Mouse (Mus musculus) ES-CJ7 (cell line): Measurements from ENCODE around the gene Alpl.
A peak's percentile ranks its signal among the peaks of the same experiment; 100 is the strongest.

ENCODE experiments used
- DNase-seq: peaks from one replicate; pipeline ENCODE4 v3.0.0; 2011; ENCODE audit warnings: low read depth, low spot score

The Alpl gene

DNA sequence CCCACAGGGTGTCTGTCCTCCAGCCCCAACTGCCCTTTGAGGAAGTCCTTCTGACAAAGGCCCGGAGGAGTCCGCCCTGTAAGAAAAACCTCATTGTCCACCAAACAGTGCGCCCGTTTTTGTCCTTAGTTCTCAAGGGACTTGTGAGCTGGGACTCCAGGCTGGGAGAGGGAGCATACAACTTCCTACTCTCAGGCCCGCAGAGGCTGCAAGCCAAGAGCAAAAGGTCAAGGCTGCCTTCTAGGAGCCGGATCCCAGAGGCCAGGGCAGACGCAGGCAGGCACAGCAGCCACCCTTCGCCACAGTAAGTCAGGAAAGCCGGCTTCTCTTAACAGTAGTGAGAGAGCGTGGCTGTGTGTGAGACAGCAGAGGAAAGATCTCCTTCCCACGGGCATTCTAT lies 4.1 kb upstream of the Alpl start:
- DNase-seq: peak; percentile 59

DNA sequence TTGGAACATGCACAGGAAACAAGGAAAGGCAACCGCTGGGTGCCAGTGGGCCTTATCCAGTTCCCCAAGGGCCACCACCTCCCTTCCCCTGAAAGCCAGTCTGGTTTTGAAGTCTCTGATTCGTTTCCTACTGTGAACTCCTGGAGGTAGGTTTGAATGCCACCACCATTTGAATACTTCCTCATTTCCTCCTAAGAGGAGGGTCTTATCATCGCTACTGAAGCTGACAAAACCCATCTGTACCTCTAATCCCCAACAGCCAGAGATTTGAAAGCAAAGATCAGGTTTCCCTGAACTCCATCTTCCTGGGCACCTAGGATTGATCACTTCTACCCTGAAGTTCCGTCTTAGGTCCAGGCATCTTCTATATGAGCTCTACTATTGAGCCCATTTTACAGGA lies 854 bp upstream of the Alpl start:
- DNase-seq: no peak

DNA sequence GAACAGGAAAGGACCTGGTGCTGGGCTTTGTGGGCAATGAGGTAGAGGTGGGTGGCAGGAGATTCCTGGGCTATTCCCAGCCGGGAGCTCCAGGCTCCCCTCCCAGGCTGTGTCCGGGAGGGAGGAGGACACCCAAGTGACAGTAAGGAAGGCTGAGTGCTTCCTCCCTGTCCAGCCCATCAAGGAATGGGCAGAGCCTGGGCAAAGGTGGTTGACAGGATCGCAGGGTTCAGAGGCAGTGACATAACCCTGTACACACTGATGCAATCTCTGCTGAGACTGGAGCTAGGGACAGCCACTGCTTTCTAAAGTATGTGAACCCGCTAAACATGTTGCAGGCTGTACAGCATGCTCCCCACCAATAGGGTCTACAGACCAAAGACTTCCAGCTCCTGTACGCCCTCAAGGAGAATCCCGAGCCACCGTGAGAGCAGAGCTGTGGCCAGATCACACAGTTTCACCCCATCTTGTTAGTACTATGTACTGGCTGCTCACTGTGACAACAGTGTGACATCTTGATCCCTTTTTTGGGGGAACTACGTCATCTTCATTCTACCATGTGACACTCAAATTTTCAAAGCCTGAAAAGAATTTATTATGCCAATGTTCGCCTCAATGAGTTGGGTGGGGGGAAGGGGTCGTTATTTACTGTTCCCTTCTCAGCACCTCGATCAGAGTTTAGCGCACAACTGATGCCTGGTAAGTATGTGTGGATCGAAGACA lies 1.8 kb downstream of the Alpl start:
- no peak for DNase-seq

DNA sequence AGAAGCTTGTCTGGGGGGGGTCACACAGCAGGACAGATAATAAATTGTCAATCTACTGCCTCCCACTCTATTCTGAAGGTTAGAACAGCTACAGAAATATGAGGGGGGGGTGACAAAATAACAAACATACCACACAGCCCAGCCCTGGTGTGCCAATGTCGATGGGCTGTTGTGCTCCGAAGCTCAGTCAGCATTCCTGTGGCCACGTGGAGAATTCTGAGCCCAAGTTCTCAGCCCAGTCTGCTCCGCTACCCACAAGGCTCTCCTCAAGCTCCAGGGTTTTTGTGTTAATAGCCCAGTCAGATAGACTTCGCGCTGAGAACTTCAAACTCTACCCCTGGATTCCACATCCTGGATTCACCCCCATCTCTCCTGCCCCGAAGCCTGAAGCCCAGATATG lies 2.6 kb downstream of the Alpl start:
- no peak for DNase-seq

DNA sequence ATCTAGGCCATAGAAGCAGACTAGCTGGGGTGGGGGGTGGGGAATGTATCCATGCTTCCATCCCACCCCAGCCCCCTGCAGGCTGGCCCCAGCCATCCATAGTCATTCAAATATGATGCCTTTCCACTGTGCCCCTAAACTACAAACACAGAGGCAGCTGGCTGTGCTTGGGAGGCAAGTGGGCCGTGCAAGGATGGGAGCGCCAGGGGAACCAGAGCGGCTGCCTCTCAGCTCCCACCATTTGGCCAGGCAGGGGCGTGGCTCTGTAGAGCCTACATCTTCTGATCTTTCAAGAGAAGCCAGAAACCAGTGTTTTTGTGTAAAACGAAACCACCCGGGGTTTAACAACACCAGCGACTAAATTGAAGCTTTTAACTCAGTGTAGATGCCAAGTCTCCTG lies 4.7 kb downstream of the Alpl start:
- peak; percentile 92 for DNase-seq

DNA sequence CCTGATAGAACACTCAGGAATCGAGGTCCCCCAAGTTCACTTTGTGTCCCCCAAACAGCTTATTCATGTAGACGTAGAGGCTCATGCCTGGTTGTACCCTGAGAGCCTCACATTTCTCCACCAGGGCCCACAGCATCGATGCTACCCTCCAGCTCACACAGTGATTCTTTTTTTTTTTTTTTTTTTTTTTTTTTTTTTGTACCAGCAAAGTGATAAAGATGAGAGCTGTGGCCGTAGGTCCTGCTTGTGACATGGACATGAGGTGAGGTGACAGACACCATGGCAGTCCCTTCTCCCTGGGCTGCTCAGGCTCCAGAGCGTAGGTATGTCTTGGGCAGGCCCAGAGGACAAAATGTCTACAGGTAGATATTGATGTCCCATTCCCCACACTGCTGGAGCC lies 5.2 kb downstream of the Alpl start:
- DNase-seq: no peak

DNA sequence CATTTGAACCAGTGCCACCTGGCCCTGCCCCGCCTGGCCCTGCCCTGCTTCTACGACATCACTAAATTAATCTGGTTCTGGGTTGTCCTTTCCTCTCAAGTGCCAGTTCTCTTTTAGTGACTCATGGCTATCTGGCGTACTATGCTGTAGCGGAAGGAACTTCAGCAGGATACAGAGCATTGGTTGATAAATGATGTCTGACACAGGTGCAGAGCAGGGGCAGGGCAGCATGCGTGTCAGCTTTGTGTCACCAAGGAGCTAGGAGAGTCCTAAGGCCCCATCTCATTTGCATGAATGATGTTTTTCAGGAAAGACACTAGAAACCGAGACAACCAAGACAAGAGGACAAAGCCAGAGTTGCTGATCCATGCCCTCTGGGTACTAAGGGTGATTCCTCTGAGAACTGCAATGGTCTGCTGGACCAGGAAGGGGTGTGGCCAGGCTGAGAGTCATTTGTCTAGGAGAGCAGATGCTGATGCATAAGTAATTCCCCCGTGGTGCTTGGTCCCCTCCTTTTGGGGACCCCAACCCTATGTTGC lies 7.6 kb downstream of the Alpl start:
- no peak for DNase-seq

DNA sequence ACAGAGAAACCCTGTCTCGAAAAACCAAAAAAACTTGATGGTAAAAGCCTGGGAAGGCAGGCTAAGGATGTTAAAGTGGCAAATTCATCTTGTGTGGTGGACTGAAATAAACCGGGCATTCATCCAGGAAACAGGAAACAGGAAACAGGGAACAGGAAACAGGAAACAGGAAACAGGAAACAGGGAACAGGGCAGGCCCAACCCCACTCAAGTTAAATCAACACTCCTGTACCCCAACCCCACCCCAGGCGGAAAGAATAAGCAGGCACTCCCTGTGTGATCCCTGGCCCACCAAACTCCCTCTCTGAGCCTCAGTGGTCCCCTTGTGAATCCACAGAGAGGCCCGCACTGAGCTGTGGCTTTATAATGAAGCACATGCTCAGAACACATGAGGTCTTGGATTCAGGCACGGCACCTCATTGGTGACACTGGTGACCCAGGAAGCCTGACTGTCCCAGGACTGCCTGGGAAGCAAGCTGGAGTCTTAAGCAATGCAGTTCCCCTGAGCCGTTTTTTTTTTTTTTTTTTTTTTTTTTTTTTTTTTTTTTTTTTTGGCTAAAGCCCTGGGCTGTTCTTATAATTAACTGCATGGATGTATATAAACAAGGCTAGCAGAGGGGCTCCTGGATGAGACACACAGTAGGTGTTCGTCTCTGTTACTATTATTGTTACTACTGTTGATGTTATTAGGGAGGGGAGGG lies 8.4 kb downstream of the Alpl start:
- DNase-seq: no peak

DNA sequence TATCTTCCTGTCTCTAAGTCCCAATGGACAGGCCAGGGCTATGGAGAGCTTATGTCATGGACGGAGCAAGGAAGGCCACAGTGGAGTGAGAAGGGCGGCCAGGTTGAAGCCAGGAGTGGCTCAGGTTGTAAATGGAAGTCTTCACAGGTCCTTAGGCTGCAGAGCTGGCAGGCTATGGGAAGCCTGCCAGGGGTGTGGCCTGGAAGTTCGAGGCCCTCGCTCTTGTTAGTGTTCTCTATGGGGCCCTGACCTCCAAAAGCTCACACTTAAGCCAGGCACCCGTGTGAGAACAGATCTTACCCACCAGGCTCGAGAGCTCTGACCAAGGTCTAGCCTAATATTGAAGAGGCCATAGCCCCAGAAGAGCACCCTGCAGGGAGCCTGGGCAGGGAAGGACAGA lies 9.7 kb downstream of the Alpl start:
- DNase-seq: no peak

DNA sequence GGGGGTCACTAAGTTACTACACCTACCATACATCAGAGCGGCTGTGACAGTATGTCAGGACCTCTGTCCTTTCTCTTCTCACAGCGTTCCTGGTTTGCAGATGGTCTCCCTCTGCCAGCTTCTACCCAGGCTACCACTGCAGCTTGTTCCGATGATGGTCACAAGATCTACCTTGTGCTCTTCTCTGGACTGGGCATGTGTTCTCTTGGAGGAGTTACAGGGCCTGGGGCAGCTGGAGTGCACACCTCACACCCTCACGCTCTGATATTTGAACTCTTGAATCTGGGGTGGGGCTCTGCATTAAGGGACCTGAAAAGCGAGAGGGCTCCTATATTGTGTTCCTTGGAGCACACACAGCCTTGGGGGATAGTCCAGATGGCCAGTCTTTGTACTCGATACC lies 10.9 kb downstream of the Alpl start:
- DNase-seq: no peak

DNA sequence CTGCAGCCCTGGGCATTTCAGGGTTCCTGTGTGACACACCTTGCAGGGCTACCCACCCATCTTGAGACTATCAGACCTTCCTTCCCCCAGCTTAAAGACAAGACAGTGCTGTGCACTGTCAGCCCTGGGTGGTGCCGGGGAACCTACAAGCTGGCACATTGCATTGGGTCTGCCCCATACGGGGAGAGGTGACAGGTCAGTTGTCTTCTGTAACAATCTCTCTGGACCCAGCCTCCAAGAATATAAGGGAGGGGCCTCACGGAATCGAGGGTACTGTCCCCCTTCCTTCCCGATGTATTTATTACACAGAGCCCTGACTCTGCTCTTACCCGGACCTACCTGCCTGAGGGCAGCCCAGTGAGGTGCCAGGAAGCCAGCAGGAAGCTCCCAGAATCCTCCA lies 11.4 kb downstream of the Alpl start:
- no peak for DNase-seq

DNA sequence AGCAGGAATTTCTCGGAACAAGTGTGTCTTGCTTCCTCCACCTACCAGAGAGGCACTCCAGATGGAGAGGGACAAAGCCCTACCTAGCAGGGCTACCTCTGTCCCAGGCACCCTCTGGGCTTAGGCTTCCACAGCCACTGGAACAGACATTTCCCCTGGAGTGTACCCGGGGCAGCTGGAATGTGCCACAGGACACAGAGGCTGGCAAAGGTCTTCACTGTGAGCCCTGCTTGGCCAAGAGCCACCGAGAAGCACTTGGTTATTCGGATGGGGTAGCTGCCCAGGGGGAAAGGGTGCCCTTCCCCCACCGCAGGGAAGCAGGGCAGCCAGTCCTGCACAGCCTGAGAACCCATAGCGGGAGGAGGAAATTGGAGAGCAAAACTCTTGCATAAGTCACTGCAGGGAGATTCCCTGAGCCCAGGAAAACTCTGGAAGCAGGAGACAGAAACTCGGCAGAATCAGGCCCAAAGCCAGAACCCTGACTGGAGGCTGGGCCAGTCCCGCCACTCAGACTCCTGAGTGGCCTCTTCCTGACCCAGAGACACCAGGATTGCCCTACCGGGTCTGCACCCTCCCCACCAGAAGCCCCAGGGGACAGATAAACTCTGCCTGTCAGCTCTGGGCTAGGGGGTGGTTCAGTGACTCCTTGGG lies 12.5 kb downstream of the Alpl start:
- DNase-seq: no peak

DNA sequence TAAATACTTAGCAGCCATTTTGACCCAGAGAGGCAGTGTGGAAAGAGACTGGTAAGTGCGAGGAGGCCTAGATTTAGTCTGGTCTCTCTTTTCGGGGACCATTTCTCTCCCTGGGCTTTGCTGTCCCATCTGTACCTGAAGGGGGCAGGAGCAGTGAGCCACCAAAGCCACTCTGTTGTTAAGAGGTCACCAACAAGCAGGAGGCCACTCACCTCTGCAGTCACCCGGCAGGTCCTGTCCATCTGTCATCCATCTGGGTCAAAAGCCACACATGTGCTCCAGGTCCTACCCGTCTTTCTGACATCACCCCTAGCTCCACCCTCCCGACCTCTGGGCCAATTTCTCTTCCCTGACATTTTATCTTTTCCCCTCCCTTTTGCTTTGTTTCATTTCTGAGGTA lies 14.2 kb downstream of the Alpl start:
- DNase-seq: no peak

DNA sequence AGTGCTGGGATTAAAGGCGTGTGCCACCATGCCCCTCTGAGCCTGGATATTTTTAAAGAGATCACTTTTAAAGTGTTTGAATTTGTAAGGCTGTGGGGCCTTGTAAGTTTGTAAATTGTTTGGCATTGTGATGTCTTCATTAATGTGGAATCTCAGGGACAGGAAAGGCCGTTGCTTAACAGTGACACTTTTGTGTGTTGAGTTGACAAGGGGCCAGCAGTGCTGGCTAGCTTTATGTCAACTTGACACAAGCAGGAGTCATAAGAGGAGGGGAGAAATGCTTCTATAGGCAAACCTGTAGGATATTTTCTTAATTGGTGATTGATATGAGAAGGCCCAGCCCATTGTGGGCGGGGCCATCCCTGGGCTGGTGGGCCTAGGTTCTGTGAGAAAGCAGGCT lies 15.2 kb downstream of the Alpl start:
- DNase-seq: no peak

DNA sequence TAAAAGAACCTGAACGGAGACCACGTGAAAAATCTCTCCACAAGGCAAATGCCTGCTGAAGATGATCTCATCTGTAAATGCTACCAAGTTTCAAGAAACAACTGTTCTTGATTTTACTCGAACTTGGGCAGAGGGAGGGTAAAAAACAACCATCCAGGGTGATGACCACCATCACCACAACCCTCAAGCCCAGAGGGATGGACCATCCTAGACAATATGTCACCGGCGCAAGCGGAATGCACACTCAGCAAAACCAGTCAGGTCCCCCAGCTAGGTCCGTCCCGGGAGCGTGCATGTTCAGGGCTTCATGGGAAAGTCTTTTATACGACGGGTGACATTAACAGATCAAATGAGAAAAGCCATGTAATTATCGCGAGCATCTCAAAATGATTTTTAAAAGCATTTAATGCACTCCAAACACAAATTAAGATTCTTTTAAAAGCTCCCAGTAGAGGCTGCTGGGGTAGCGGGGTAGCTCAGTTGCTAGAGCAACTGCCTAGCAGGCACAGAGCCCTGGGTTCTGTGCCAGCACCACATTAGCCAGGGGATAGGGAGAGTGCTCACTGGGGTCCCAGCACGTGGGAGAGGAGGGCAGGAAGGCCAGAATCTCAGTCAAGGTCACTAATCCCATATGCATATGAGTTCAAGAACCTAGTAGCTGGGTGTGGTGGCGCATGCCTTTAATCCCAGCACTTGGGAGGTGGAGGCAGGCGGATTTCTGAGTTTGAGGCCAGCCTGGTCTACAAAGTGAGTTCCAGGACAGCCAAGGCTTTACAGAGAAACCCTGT lies 17.6 kb downstream of the Alpl start:
- peak; percentile 86 for DNase-seq

DNA sequence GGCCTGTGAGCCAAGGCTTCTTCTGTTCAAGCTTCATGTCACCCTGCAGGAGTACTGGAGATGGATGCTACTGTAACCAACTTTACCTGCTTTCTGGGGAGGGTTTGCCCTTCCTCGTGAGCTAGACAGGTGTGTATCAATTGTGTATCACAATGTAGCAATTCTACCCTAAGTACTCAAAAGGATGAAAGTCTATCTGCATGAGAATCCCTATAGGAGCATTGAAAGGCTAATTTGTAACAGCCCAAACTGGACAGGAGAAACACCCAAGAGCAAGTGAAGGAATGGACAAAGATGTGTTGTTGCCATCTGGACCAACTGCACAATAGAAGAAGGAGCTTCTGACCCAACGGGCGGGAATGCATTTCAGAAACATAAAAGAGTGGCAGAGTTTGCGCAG lies 18.3 kb downstream of the Alpl start:
- peak; percentile 90 for DNase-seq

DNA sequence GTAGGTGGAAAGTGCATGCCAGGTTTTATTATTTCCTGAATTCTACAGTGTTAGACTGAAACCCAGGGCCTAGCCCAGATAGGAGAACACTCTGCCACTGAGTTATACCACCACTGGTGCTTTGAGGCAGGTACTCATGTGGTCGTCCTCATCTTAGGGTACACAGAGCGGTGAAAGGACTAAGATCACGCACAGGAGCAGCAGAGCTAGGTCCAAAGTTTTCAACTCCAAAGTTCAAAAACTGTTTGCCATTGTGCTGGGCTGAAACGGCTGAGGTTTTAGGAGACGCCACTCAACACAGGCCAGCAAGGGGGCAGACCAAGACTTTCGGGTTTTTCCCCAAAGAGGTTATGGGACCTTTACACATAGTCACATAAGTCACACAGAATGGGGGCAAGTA lies 21.7 kb downstream of the Alpl start:
- DNase-seq: no peak

DNA sequence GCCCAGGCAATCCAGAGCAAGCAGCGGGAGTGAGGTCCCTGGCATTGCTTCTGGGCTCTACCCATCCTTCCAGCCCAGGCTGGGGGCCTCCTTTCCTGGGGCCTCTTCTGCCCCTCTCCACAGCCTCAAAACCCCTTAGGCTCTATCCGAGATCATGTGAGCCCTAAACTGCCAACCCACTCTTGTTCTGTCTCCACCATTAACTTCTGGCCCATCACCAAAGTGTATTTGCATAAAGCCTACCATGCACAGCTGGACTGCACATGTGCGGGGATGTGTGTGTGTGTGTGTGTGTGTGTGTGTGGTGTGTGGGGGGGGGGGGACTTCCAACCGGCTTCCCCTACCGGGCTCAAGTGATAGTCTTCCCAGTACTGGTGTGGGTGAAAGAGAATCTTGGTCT lies 22.2 kb downstream of the Alpl start:
- DNase-seq: no peak

DNA sequence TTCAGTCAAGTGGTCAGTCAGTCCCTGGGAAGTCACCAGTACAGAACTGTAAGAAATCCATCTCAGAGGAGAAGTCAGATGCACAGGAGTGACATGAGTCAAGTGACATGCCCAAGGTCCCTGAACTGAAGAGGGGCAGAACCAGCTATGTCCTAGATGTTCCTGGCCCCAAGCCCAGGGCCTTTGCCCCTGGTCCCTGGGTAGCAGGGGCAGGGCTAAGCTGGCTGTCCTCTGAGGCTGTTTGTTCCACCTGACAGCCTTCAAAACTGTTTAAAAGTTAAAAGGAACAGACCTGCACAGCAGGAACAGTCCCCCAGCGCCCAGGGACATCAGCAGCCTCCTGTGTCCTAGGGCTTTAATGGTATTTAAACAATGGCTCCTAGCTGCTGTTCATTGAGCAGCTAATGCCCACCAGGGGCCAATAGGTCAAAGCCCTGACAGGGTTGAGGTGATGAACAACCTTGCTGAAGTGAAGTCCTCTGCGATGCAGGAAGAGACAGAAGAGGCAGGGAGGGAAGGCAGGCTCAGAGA lies 22.8 kb downstream of the Alpl start:
- no peak for DNase-seq

DNA sequence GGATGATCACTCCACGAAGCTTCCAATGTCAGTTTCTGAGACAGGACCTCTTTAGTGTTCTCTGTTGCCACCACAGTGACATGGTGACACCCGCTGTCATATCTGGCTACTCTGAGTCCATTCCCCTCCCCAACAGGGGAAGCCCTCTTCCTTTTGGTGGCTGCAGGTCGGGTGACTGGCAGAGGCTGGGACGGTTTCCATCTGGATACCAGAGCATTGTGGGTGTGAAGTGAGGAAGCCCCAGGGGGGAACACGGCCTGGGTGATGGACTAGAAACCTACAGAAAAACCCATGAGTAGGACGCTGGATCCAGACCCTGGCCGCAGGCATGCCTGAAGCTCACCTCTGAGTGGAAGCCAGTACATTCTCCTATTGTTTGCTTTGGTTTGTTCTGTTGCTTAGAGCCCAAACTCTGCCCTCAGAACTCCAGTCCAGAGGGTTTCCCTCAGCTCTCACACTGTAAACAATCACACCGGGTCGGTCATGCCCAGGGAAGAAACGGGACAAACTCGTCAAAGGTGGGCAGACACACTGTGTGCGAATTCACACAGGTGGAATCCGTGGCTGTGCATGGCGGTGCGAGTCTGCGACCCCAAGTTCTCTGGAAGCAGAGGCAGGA lies 23.6 kb downstream of the Alpl start:
- DNase-seq: no peak

DNA sequence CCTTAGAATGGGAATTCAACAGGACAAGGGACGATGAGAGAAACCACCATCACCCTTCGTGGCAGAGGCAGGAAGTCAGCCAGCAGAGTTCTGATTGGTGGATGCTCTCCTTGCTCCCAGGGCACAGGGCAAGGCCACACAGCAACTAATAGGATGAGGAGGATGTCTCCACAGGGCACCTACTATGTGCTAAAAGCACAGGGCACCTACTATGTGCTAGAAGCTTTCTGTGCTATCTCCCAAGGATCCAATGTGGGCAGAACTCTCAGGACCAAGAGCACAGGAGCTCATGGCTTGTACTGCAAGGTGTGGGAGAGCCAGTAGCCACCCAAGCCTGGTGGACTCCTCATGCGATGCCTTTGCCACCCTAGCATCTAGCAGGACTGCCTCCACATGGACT lies 24.4 kb downstream of the Alpl start:
- DNase-seq: no peak
